Mouse (Mus musculus): ENCODE measurements around the gene Lrrc32. TPM values are rescaled to one million over a fixed set of nuclear protein-coding genes. Genes with fewer than 3 reads are reported as not detected.

Gene Lrrc32
- total RNA-seq, 4 experiments from 2014 or later = 2.0 to 2.8 (median 2.4) TPM

DNA sequence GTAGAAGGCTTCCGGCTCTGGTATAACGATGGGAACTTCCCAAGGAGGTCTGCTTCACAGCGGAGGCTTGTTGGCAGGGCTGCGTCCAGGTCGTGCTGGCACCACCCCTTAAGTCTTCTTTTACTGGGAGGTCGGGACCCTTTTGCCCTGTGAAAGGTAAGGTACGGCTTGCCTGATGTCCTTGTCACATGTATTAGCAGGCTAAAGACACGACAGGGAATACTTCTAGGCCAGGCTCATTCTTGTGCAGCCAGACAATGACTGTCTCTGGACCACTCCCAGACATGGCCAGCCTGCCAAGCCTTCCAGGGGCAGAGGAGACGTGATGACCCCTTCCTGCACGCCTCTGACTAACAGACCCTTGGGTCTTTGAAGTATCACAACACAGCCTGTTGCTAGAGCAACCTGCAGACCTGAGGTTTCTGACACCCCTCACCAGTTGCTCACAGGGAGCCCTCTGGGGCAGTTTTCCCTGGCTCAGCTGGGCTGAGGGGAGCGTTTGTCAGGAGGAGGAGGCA is 54.8 kb downstream of the Lrrc32 start:
- DNase-seq (ENCODE audit: low spot score in 2 of 2) = no peak

DNA sequence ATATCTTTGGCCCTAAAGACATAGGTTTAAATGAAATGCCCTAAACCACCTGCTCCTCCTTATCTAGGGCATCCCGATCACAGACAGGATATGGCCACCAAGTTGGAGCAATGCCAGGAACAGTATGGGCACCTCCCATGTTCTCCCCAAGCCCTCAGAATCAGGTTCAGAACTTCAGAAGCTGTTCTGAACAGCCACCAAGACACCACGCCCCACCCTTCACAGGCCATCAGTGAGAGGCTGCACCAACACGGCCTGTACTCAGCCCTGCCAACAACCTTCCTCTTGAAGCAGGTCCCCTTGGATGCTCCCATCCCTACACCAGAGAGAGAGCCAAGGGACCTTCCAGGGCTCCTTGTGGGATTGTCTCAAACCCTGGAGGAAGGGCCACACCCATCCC is 55.5 kb downstream of the Lrrc32 start:
- no peak for DNase-seq (ENCODE audit: low spot score in 2 of 2)

DNA sequence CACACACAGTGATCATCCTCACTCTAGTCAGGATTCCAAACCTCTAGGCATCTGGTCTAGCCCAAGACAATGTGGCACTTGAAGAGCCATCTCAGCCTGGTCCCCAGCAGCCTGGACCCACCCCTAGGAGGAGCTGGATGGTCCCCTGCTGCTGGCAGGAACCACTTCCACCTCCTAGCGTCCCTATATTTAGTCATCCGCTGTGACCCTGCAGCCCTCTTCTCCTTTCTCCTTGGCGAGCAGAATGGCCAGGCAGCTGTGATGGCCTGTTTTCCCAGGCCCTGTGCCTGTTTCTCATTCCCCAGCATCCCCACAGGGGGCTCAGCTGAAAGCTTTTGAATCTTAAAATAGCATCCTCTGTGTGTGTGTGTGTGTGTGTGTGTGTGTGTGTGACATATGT is 59.8 kb downstream of the Lrrc32 start:
- no peak for DNase-seq (ENCODE audit: low spot score in 2 of 2)

DNA sequence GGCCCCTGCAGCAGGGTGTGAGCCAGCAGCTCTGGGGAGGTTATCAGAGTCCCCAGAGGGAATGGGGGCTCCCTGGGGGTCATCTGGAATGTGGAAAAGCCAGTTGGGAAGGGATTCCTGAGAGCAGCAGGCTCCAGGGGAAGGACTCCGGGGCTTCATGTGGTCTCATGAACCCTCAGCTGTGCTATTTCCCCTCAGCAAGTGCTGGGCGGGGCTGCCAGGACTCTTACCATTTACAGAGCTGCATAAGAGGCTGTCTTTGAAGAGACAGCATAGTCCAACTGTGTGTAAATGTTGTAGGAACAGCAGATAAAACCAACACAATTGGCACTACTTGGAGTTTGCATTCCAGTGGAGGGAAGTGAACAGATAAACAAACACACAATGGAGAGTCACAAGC is 61.5 kb downstream of the Lrrc32 start:
- no peak for DNase-seq (ENCODE audit: low spot score in 2 of 2)

- DNase-seq (ENCODE audit: low spot score in 2 of 2) = no peak
Measured at GRCm38 (mm10) chr7:98551041-98551440, 62.0 kb downstream of the Lrrc32 start.

Other genes with a start within 250 kb of the Lrrc32 start
- gene Acer3, start 168.1 kb upstream of the Lrrc32 start, total RNA-seq (2022) = 10 to 100 TPM; 22.7 to 32.0 (median 24.3) TPM
- gene Tsku, start 128.0 kb upstream of the Lrrc32 start, total RNA-seq (2022) = 1 to 10 TPM; 1.6 to 2.8 (median 2.3) TPM
- gene Gucy2d, start 48.9 kb upstream of the Lrrc32 start, total RNA-seq (2022) = under 1 TPM in 1 of 4 experiments, not detected in 3; 0.17 TPM
- 10 to 100 TPM; 56.5 to 76.9 (median 72.2) TPM for gene Emsy, start 167.5 kb downstream of the Lrrc32 start, total RNA-seq (2022)
- gene Thap12, start 213.8 kb downstream of the Lrrc32 start, total RNA-seq (2022) = 10 to 100 TPM; 64.1 to 80.3 (median 70.4) TPM

Measured in layer of hippocampus, adult 8-10 months (tissue).